Mouse (Mus musculus) skeletal muscle tissue, adult 2 months (tissue): ENCODE results near the gene Timm8a2.
"Not testable (repeated sequence)": the region's sequence is repeated elsewhere in the genome, so short reads cannot be mapped to it uniquely, and the experiment has no call there.

Experiments used
- DNase-seq: peaks from one replicate; pipeline ENCODE4 v3.0.0-alpha.2; 2012; ENCODE audit warnings: low read depth, low spot score

Timm8a2 gene

GRCm38 (mm10) chr14:122060642-122061041 lies 26.2 kb downstream of the Timm8a2 start:
- DNase-seq, result peak; percentile 69

- DNase-seq, result no peak
These were observed 26.9 kb downstream of the Timm8a2 start for GRCm38 (mm10) chr14:122061376-122061775.

- no peak for DNase-seq
These were observed 28.1 kb downstream of the Timm8a2 start for GRCm38 (mm10) chr14:122062411-122063090.

GRCm38 (mm10) chr14:122063599-122063998 lies 29.1 kb downstream of the Timm8a2 start:
- no peak for DNase-seq

GRCm38 (mm10) chr14:122064519-122064918 lies 30.0 kb downstream of the Timm8a2 start:
- DNase-seq, result peak; percentile 34

GRCm38 (mm10) chr14:122066243-122066642 lies 31.8 kb downstream of the Timm8a2 start:
- no peak for DNase-seq

- DNase-seq, result not testable (repeated sequence)
These were observed 33.6 kb downstream of the Timm8a2 start for GRCm38 (mm10) chr14:122068036-122068435.

GRCm38 (mm10) chr14:122068801-122069695 lies 34.6 kb downstream of the Timm8a2 start:
- no peak for DNase-seq

- DNase-seq, result no peak
These were observed 35.5 kb downstream of the Timm8a2 start for GRCm38 (mm10) chr14:122069948-122070347.

GRCm38 (mm10) chr14:122073422-122073821 lies 38.9 kb downstream of the Timm8a2 start:
- DNase-seq, result no peak

GRCm38 (mm10) chr14:122074360-122074759 lies 39.9 kb downstream of the Timm8a2 start:
- DNase-seq, result no peak

- DNase-seq, result no peak
These were observed 41.2 kb downstream of the Timm8a2 start for GRCm38 (mm10) chr14:122075485-122076200.

- DNase-seq, result no peak
These were observed 42.5 kb downstream of the Timm8a2 start for GRCm38 (mm10) chr14:122077017-122077416.

GRCm38 (mm10) chr14:122079428-122079827 lies 45.0 kb downstream of the Timm8a2 start:
- no peak for DNase-seq

GRCm38 (mm10) chr14:122079921-122080320 lies 45.4 kb downstream of the Timm8a2 start:
- no peak for DNase-seq

- DNase-seq, result no peak
These were observed 46.8 kb downstream of the Timm8a2 start for GRCm38 (mm10) chr14:122081308-122081707.

- DNase-seq, result no peak
These were observed 49.0 kb downstream of the Timm8a2 start for GRCm38 (mm10) chr14:122083499-122083898.

- no peak for DNase-seq
These were observed 53.5 kb downstream of the Timm8a2 start for GRCm38 (mm10) chr14:122087956-122088355.
